Mouse (Mus musculus) fat pad, adult 2 months (tissue): ENCODE results near the gene Ccdc86.

Source experiments
- DNase-seq: peaks from one replicate; pipeline ENCODE4 v3.0.0-alpha.2; 2011; ENCODE audit warnings: low read depth, low spot score; ENCODE audit errors: extremely low read depth

Gene Ccdc86

GRCm38 (mm10) chr19:10949112-10949511 lies at the start of gene Ccdc86:
Gene Ccdc86, minus strand, starts transcription at chr19:10949266.
- DNase-seq: peak; percentile 84

GRCm38 (mm10) chr19:10993150-10993549 lies 44.1 kb upstream of the Ccdc86 start, which contains the start of gene Ms4a15:
Gene Ms4a15, minus strand, starts transcription at chr19:10993250.
- DNase-seq: no peak

GRCm38 (mm10) chr19:10991911-10992310 lies 42.8 kb upstream of the Ccdc86 start:
- no peak for DNase-seq

GRCm38 (mm10) chr19:10990751-10991150 lies 41.7 kb upstream of the Ccdc86 start:
- no peak for DNase-seq

GRCm38 (mm10) chr19:10988563-10988962 lies 39.5 kb upstream of the Ccdc86 start:
- DNase-seq: no peak

- no peak for DNase-seq
Observed at GRCm38 (mm10) chr19:10985889-10986288, 36.8 kb upstream of the Ccdc86 start.

GRCm38 (mm10) chr19:10984551-10984950 lies 35.5 kb upstream of the Ccdc86 start:
- DNase-seq: no peak

GRCm38 (mm10) chr19:10983146-10983545 lies 34.1 kb upstream of the Ccdc86 start:
- DNase-seq: no peak

- no peak for DNase-seq
Observed at GRCm38 (mm10) chr19:10980210-10980609, 31.1 kb upstream of the Ccdc86 start.

- DNase-seq: no peak
Observed at GRCm38 (mm10) chr19:10979184-10980168, 30.4 kb upstream of the Ccdc86 start.

- no peak for DNase-seq
Observed at GRCm38 (mm10) chr19:10976318-10976717, 27.3 kb upstream of the Ccdc86 start.

GRCm38 (mm10) chr19:10975187-10975586 lies 26.1 kb upstream of the Ccdc86 start:
- no peak for DNase-seq

- DNase-seq: no peak
Observed at GRCm38 (mm10) chr19:10974238-10974865, 25.3 kb upstream of the Ccdc86 start, which contains the start of gene Ms4a10. Gene Ms4a10, minus strand, starts transcription at chr19:10974670.

GRCm38 (mm10) chr19:10973187-10973586 lies 24.1 kb upstream of the Ccdc86 start:
- no peak for DNase-seq

GRCm38 (mm10) chr19:10972660-10973059 lies 23.6 kb upstream of the Ccdc86 start:
- no peak for DNase-seq

GRCm38 (mm10) chr19:10970457-10970856 lies 21.4 kb upstream of the Ccdc86 start:
- no peak for DNase-seq

GRCm38 (mm10) chr19:10968578-10968977 lies 19.5 kb upstream of the Ccdc86 start:
- no peak for DNase-seq

- no peak for DNase-seq
Observed at GRCm38 (mm10) chr19:10965721-10966120, 16.7 kb upstream of the Ccdc86 start.

- DNase-seq: no peak
Observed at GRCm38 (mm10) chr19:10959978-10960346, 10.9 kb upstream of the Ccdc86 start.

GRCm38 (mm10) chr19:10959085-10959977 lies 10.3 kb upstream of the Ccdc86 start:
- DNase-seq: no peak
